8 mouse cellular contexts compared by ENCODE assay signal in genomic region chr11:74847919-74848521, GRCm38 (mm10). TPM values are rescaled to one million over a fixed set of nuclear protein-coding genes. Genes with fewer than 3 reads are reported as not detected.
DNase-seq lines count a peak whose midpoint lies in the region; ATAC-seq lines count a peak whose summit lies in the region.

No protein-coding gene starts in this region.

- intact Hi-C loops in left cerebral cortex, postnatal 25 days (cut with DNase I), result loop anchor here (1.0 kb wide), 1 partner anchor 25 kb away; no protein-coding TSS in a partner anchor

- peaks cover 8% of the 10 kb centered on the region for H3K36me3 ChIP-seq in forebrain, embryonic 16.5 days (ENCODE audit: control insufficient read depth, insufficient read depth)
- peaks cover 61% of the 10 kb centered on the region for H3K36me3 ChIP-seq in hindbrain, embryonic 14.5 days (replicated peaks; ENCODE audit: control insufficient read depth, insufficient read depth)
- peaks cover 49% of the 10 kb centered on the region for H3K36me3 ChIP-seq in midbrain, embryonic 10.5 days

- H3K4me3 ChIP-seq in forebrain, embryonic 16.5 days (replicated peaks; ENCODE audit: low read length), result no peak overlapping the region
- no peak overlapping the region for H3K4me3 ChIP-seq in hindbrain, embryonic 14.5 days (replicated peaks; ENCODE audit: low read length)
- H3K4me3 ChIP-seq in midbrain, embryonic 10.5 days, result no peak overlapping the region

- WGBS in forebrain, embryonic 16.5 days, result 3% methylated on average over 13 of the region's 13 CpGs
- 5% methylated on average over 13 of the region's 13 CpGs for WGBS in hindbrain, embryonic 14.5 days
- WGBS in midbrain, embryonic 10.5 days, result 2% methylated on average over 13 of the region's 13 CpGs

- no peaks in the 10 kb centered on the region for H3K27me3 ChIP-seq in forebrain, embryonic 16.5 days (replicated peaks; ENCODE audit: control insufficient read depth, insufficient read depth, low read length)
- H3K27me3 ChIP-seq in hindbrain, embryonic 14.5 days (ENCODE audit: control insufficient read depth, insufficient read depth, low read length), result no peaks in the 10 kb centered on the region
- no peaks in the 10 kb centered on the region for H3K27me3 ChIP-seq in midbrain, embryonic 10.5 days (ENCODE audit: low read depth, poor library complexity, severe bottlenecking)

- peak; percentile 51 for ATAC-seq in forebrain, embryonic 16.5 days
- no peak; the same call in 1 of the 2 replicates for ATAC-seq in hindbrain, embryonic 14.5 days (ENCODE audit: low FRiP score)

- H3K9ac ChIP-seq in forebrain, embryonic 16.5 days (replicated peaks; ENCODE audit: low read depth, low read length), result no peak overlapping the region
- H3K9ac ChIP-seq in hindbrain, embryonic 14.5 days, result no peak overlapping the region

- H3K9me3 ChIP-seq in forebrain, embryonic 16.5 days (ENCODE audit: control insufficient read depth, low read length), result no peaks in the 10 kb centered on the region; the same call in 1 of the 2 replicates
- H3K9me3 ChIP-seq in hindbrain, embryonic 14.5 days (ENCODE audit: control insufficient read depth, low read length), result no peaks in the 10 kb centered on the region
- H3K9me3 ChIP-seq in midbrain, embryonic 10.5 days (replicated peaks), result peaks cover 7% of the 10 kb centered on the region

- H3K27ac ChIP-seq in forebrain, embryonic 16.5 days (ENCODE audit: low read length), result no peak overlapping the region
- H3K27ac ChIP-seq in hindbrain, embryonic 14.5 days, result no peak overlapping the region
- H3K27ac ChIP-seq in midbrain, embryonic 10.5 days (replicated peaks), result no peak overlapping the region

- DNase-seq in layer of hippocampus, adult 18-20 months (ENCODE audit: low spot score in 2 of 2), result peak; percentile 54 to 82
- no peak for DNase-seq in layer of hippocampus, adult 9-10 months (ENCODE audit: low spot score)
- peak; percentile 84 to 86 for DNase-seq in cerebellum, adult 18-20 months
- DNase-seq in hindbrain, embryonic 14.5 days (ENCODE audit: low spot score), result peak; percentile 77
- DNase-seq in left cerebral cortex, postnatal 25 days (ENCODE audit: low spot score in 2 of 2), result peak; percentile 74
- peak; percentile 75 for DNase-seq in midbrain, embryonic 10.5 days (ENCODE audit: low spot score)
- peak; percentile 68 to 83 for DNase-seq in spleen, postnatal 14 days (ENCODE audit: low spot score in 2 of 2)

- H3K4me1 ChIP-seq in forebrain, embryonic 16.5 days (replicated peaks; ENCODE audit: control insufficient read depth, insufficient read depth, low read length), result 0 out of 2 replicates have a peak, but pooled peaks cover 3% of the 10 kb centered on the region
- no peaks in the 10 kb centered on the region for H3K4me1 ChIP-seq in hindbrain, embryonic 14.5 days (replicated peaks; ENCODE audit: control insufficient read depth, insufficient read depth, low read length)
- peaks cover 14% of the 10 kb centered on the region for H3K4me1 ChIP-seq in midbrain, embryonic 10.5 days

- no peak overlapping the region for H3K4me2 ChIP-seq in forebrain, embryonic 16.5 days (ENCODE audit: low read length)
- H3K4me2 ChIP-seq in hindbrain, embryonic 14.5 days (replicated peaks), result no peak overlapping the region

RNA-seq across cellular contexts. Expression of gene Mnt, which starts 17.3 kb away (rescaled TPM):
- total RNA-seq in layer of hippocampus, adult 18-20 months (2021), result 10 to 100 TPM; 33.5 to 36.5 TPM
- polyA plus RNA-seq in forebrain, embryonic 16.5 days (2015; fragmentation: Nextera tagmentation; extraction: Ambion mirVana), result 8.6 and 9.2 TPM in 2 replicates
- 8.3 and 8.8 TPM in 2 replicates for polyA plus RNA-seq in hindbrain, embryonic 14.5 days (2014; fragmentation: Nextera tagmentation; extraction: Ambion mirVana)
- 10 to 100 TPM; 27.4 to 29.3 TPM for total RNA-seq in left cerebral cortex, postnatal 25 days (2021)
- polyA plus RNA-seq in midbrain, embryonic 10.5 days (2016; fragmentation: Nextera tagmentation; extraction: Ambion mirVana), result 4.2 and 5.5 TPM in 2 replicates

RNA-seq across cellular contexts. Expression of gene Sgsm2, which starts 48.8 kb away (rescaled TPM):
- 10 to 100 TPM; 93.3 to 97.4 TPM for total RNA-seq in layer of hippocampus, adult 18-20 months (2021)
- 13.1 and 18.2 TPM in 2 replicates for polyA plus RNA-seq in forebrain, embryonic 16.5 days (2015; fragmentation: Nextera tagmentation; extraction: Ambion mirVana)
- 23.7 and 28.9 TPM in 2 replicates for polyA plus RNA-seq in hindbrain, embryonic 14.5 days (2014; fragmentation: Nextera tagmentation; extraction: Ambion mirVana)
- total RNA-seq in left cerebral cortex, postnatal 25 days (2021), result 10 to 100 TPM; 76.0 to 78.3 TPM
- polyA plus RNA-seq in midbrain, embryonic 10.5 days (2016; fragmentation: Nextera tagmentation; extraction: Ambion mirVana), result 7.6 and 9.5 TPM in 2 replicates

RNA-seq across cellular contexts. Expression of gene Tsr1, which starts 49.9 kb away (rescaled TPM):
- 10 to 100 TPM; 30.3 to 33.4 TPM for total RNA-seq in layer of hippocampus, adult 18-20 months (2021)
- polyA plus RNA-seq in forebrain, embryonic 16.5 days (2015; fragmentation: Nextera tagmentation; extraction: Ambion mirVana), result 38.0 and 41.5 TPM in 2 replicates
- polyA plus RNA-seq in hindbrain, embryonic 14.5 days (2014; fragmentation: Nextera tagmentation; extraction: Ambion mirVana), result 32.1 and 33.1 TPM in 2 replicates
- 10 to 100 TPM; 26.2 to 28.1 TPM for total RNA-seq in left cerebral cortex, postnatal 25 days (2021)
- polyA plus RNA-seq in midbrain, embryonic 10.5 days (2016; fragmentation: Nextera tagmentation; extraction: Ambion mirVana), result 46.3 and 49.7 TPM in 2 replicates
